ENCODE assay signal across 9 mouse cellular contexts in genomic region chr7:28268576-28268975, GRCm38 (mm10). TPM values are rescaled to one million over a fixed set of nuclear protein-coding genes. Genes with fewer than 3 reads are reported as not detected.
DNase-seq lines count a peak whose midpoint lies in the region; ATAC-seq and TF ChIP-seq lines count a peak whose summit lies in the region.
"Had no signal": no experiment of that assay in that cellular context is flagged by ENCODE, and none has a peak within 500 bp of the region (broad histone marks: within the 10 kb centered on the region; RNA-seq: fewer than 3 reads in every experiment).

No protein-coding gene starts in this region.

- H3K4me3 ChIP-seq in kidney, postnatal 0 days (replicated peaks; ENCODE audit: low read depth, low read length), result peak overlapping the region; percentile 88
- H3K4me3 ChIP-seq in embryonic facial prominence, embryonic 11.5 days (ENCODE audit: low read depth, low read length), result peak overlapping the region; percentile 86
- peak overlapping the region; percentile 90 for H3K4me3 ChIP-seq in hindbrain, embryonic 15.5 days
- peak overlapping the region; percentile 58 for H3K4me3 ChIP-seq in midbrain, embryonic 15.5 days

- 19% methylated on average over 16 of the region's 16 CpGs for WGBS in kidney, postnatal 0 days
- 33% methylated on average over 16 of the region's 16 CpGs for WGBS in embryonic facial prominence, embryonic 11.5 days
- 27% methylated on average over 16 of the region's 16 CpGs for WGBS in hindbrain, embryonic 15.5 days
- WGBS in midbrain, embryonic 15.5 days, result 30% methylated on average over 16 of the region's 16 CpGs

- no peaks in the 10 kb centered on the region for H3K4me1 ChIP-seq in kidney, postnatal 0 days (replicated peaks; ENCODE audit: insufficient read depth, low read length)
- H3K4me1 ChIP-seq in embryonic facial prominence, embryonic 11.5 days (ENCODE audit: control insufficient read depth, insufficient read depth, low read length), result no peaks in the 10 kb centered on the region
- H3K4me1 ChIP-seq in hindbrain, embryonic 15.5 days (replicated peaks), result peaks cover 15% of the 10 kb centered on the region
- peaks cover 19% of the 10 kb centered on the region for H3K4me1 ChIP-seq in midbrain, embryonic 15.5 days

- no peaks in the 10 kb centered on the region for H3K27me3 ChIP-seq in kidney, postnatal 0 days (ENCODE audit: insufficient read depth, low read length)
- H3K27me3 ChIP-seq in embryonic facial prominence, embryonic 11.5 days (ENCODE audit: control insufficient read depth, insufficient read depth, low read length), result no peaks in the 10 kb centered on the region
- H3K27me3 ChIP-seq in hindbrain, embryonic 15.5 days, result peaks cover 5% of the 10 kb centered on the region; the same call in 1 of the 2 replicates
- H3K27me3 ChIP-seq in midbrain, embryonic 15.5 days (replicated peaks), result peaks cover 7% of the 10 kb centered on the region; the same call in 1 of the 2 replicates

- H3K36me3 ChIP-seq in kidney, postnatal 0 days (ENCODE audit: insufficient read depth, low read length), result 0 out of 2 replicates have a peak, but pooled peaks cover 6% of the 10 kb centered on the region
- H3K36me3 ChIP-seq in embryonic facial prominence, embryonic 11.5 days (replicated peaks; ENCODE audit: control insufficient read depth, insufficient read depth, low read depth, low read length), result no peaks in the 10 kb centered on the region
- H3K36me3 ChIP-seq in hindbrain, embryonic 15.5 days, result peaks cover 12% of the 10 kb centered on the region; the same call in 1 of the 2 replicates
- H3K36me3 ChIP-seq in midbrain, embryonic 15.5 days (replicated peaks), result peaks cover 8% of the 10 kb centered on the region; the same call in 1 of the 2 replicates

- DNase-seq in kidney, postnatal 0 days (ENCODE audit: low spot score), result peak; percentile 18
- no peak for DNase-seq in kidney, postnatal 4 days
- no peak for DNase-seq in embryonic facial prominence, embryonic 11.5 days (ENCODE audit: low spot score)
- DNase-seq in adrenal gland, postnatal 14 days, result no peak
- DNase-seq in layer of hippocampus, postnatal 36 days, result no peak

- H3K9me3 ChIP-seq in kidney, postnatal 0 days (replicated peaks; ENCODE audit: low read length), result no peaks in the 10 kb centered on the region
- H3K9me3 ChIP-seq in embryonic facial prominence, embryonic 11.5 days (replicated peaks; ENCODE audit: control insufficient read depth, low read length), result no peaks in the 10 kb centered on the region
- no peaks in the 10 kb centered on the region for H3K9me3 ChIP-seq in hindbrain, embryonic 15.5 days
- no peaks in the 10 kb centered on the region for H3K9me3 ChIP-seq in midbrain, embryonic 15.5 days

- ATAC-seq in kidney, postnatal 0 days (replicated peaks; ENCODE audit: low FRiP score, low read depth), result no peak
- ATAC-seq in embryonic facial prominence, embryonic 11.5 days (replicated peaks; ENCODE audit: insufficient number of reproducible peaks, low FRiP score, low TSS enrichment, low read depth), result no peak
- no peak for ATAC-seq in hindbrain, embryonic 15.5 days (ENCODE audit: low FRiP score, low read depth)
- no peak for ATAC-seq in midbrain, embryonic 15.5 days (replicated peaks)
- ATAC-seq in erythroid progenitor cell, adult 5-6 weeks (replicated peaks; ENCODE audit: low FRiP score, poor library complexity, severe bottlenecking), result no peak

- peak overlapping the region; percentile 88 for H3K27ac ChIP-seq in kidney, postnatal 0 days
- peak overlapping the region; percentile 87; the same call in 1 of the 2 replicates for H3K27ac ChIP-seq in embryonic facial prominence, embryonic 11.5 days (replicated peaks; ENCODE audit: low read depth, low read length)
- peak overlapping the region; percentile 94 for H3K27ac ChIP-seq in hindbrain, embryonic 15.5 days (replicated peaks)
- peak overlapping the region; percentile 93 for H3K27ac ChIP-seq in midbrain, embryonic 15.5 days

- peak overlapping the region; percentile 86 for H3K4me2 ChIP-seq in kidney, postnatal 0 days (ENCODE audit: low read length)
- H3K4me2 ChIP-seq in embryonic facial prominence, embryonic 11.5 days (ENCODE audit: low read depth, low read length), result peak overlapping the region; percentile 43
- H3K4me2 ChIP-seq in hindbrain, embryonic 15.5 days, result peak overlapping the region; percentile 85
- peak overlapping the region; percentile 74 for H3K4me2 ChIP-seq in midbrain, embryonic 15.5 days

- peak overlapping the region; percentile 94 for H3K9ac ChIP-seq in kidney, postnatal 0 days (ENCODE audit: low read depth, low read length)
- peak overlapping the region; percentile 99 for H3K9ac ChIP-seq in embryonic facial prominence, embryonic 11.5 days (replicated peaks; ENCODE audit: low read length)
- H3K9ac ChIP-seq in hindbrain, embryonic 15.5 days, result peak overlapping the region; percentile 98
- peak overlapping the region; percentile 84 for H3K9ac ChIP-seq in midbrain, embryonic 15.5 days

- TF ChIP-seq CTCF in kidney, postnatal 0 days (IDR thresholded peaks at IDR 0.05; ENCODE audit: low read depth), result no peak

RNA-seq across cellular contexts. Expression of gene Eid2, which starts 0.9 kb away (rescaled TPM):
- polyA plus RNA-seq in kidney, postnatal 0 days (2015; fragmentation: Nextera tagmentation; extraction: Ambion mirVana), result 4.5 and 10.9 TPM in 2 replicates
- 10.4 and 19.9 TPM in 2 replicates for polyA plus RNA-seq in embryonic facial prominence, embryonic 11.5 days (2014; fragmentation: Nextera tagmentation; extraction: Ambion mirVana)
- 19.9 and 23.7 TPM in 2 replicates for polyA plus RNA-seq in hindbrain, embryonic 15.5 days (2015; fragmentation: Nextera tagmentation; extraction: Ambion mirVana)
- 16.4 and 21.0 TPM in 2 replicates for polyA plus RNA-seq in midbrain, embryonic 15.5 days (2015; fragmentation: Nextera tagmentation; extraction: Ambion mirVana)
- total RNA-seq in erythroid progenitor cell, adult 5-6 weeks (2015; ENCODE audit: low replicate concordance), result 10.1 TPM in 1 of 2 replicates, not detected in the other
- total RNA-seq in erythroid progenitor cell, adult 5-6 weeks (2017; ENCODE audit: low replicate concordance), result 3.3 TPM in 1 of 2 replicates, not detected in the other
- total RNA-seq in adrenal gland, postnatal 14 days (2021), result 27.4 and 29.8 TPM in 2 replicates
- total RNA-seq in layer of hippocampus, postnatal 36 days (2021), result 10 to 100 TPM; 52.9 to 60.9 TPM

RNA-seq across cellular contexts. Expression of gene Eid2b, which starts 9.0 kb away (rescaled TPM):
- polyA plus RNA-seq in kidney, postnatal 0 days (2015; fragmentation: Nextera tagmentation; extraction: Ambion mirVana), result 13.8 and 15.6 TPM in 2 replicates
- 13.7 and 17.5 TPM in 2 replicates for polyA plus RNA-seq in embryonic facial prominence, embryonic 11.5 days (2014; fragmentation: Nextera tagmentation; extraction: Ambion mirVana)
- 38.4 and 38.7 TPM in 2 replicates for polyA plus RNA-seq in hindbrain, embryonic 15.5 days (2015; fragmentation: Nextera tagmentation; extraction: Ambion mirVana)
- 44.1 and 45.1 TPM in 2 replicates for polyA plus RNA-seq in midbrain, embryonic 15.5 days (2015; fragmentation: Nextera tagmentation; extraction: Ambion mirVana)
- total RNA-seq in erythroid progenitor cell, adult 5-6 weeks (2015; ENCODE audit: low replicate concordance), result 5.4 TPM in 1 of 2 replicates, not detected in the other
- 2.1 TPM in 1 of 2 replicates, not detected in the other for total RNA-seq in erythroid progenitor cell, adult 5-6 weeks (2017; ENCODE audit: low replicate concordance)
- 14.2 and 14.3 TPM in 2 replicates for total RNA-seq in adrenal gland, postnatal 14 days (2021)
- total RNA-seq in layer of hippocampus, postnatal 36 days (2021), result 10 to 100 TPM; 36.5 to 36.8 TPM

RNA-seq across cellular contexts. Expression of gene Selenov, which starts 22.4 kb away (rescaled TPM):
- polyA plus RNA-seq in kidney, postnatal 0 days (2015; fragmentation: Nextera tagmentation; extraction: Ambion mirVana), result 0.14 and 0.26 TPM in 2 replicates
- not detected in 2 replicates for polyA plus RNA-seq in embryonic facial prominence, embryonic 11.5 days (2014; fragmentation: Nextera tagmentation; extraction: Ambion mirVana)
- 0.62 and 1.4 TPM in 2 replicates for polyA plus RNA-seq in hindbrain, embryonic 15.5 days (2015; fragmentation: Nextera tagmentation; extraction: Ambion mirVana)
- 0.92 and 1.3 TPM in 2 replicates for polyA plus RNA-seq in midbrain, embryonic 15.5 days (2015; fragmentation: Nextera tagmentation; extraction: Ambion mirVana)
- not detected in 2 replicates for total RNA-seq in erythroid progenitor cell, adult 5-6 weeks (2015; ENCODE audit: low replicate concordance)
- not detected in 2 replicates for total RNA-seq in erythroid progenitor cell, adult 5-6 weeks (2017; ENCODE audit: low replicate concordance)
- not detected in 2 replicates for total RNA-seq in adrenal gland, postnatal 14 days (2021)
- total RNA-seq in layer of hippocampus, postnatal 36 days (2021), result 1 to 10 TPM in 1 of 2 experiments, under 1 TPM in 1; 0.27 to 1.8 TPM
- total RNA-seq: monocyte, adult 5-6 weeks had no signal

RNA-seq across cellular contexts. Expression of gene Dll3, which starts 33.5 kb away (rescaled TPM):
- polyA plus RNA-seq in kidney, postnatal 0 days (2015; fragmentation: Nextera tagmentation; extraction: Ambion mirVana), result 0.43 and 0.45 TPM in 2 replicates
- 9.9 and 11.8 TPM in 2 replicates for polyA plus RNA-seq in embryonic facial prominence, embryonic 11.5 days (2014; fragmentation: Nextera tagmentation; extraction: Ambion mirVana)
- 18.4 and 26.9 TPM in 2 replicates for polyA plus RNA-seq in hindbrain, embryonic 15.5 days (2015; fragmentation: Nextera tagmentation; extraction: Ambion mirVana)
- polyA plus RNA-seq in midbrain, embryonic 15.5 days (2015; fragmentation: Nextera tagmentation; extraction: Ambion mirVana), result 22.6 and 23.1 TPM in 2 replicates
- not detected in 2 replicates for total RNA-seq in erythroid progenitor cell, adult 5-6 weeks (2015; ENCODE audit: low replicate concordance)
- not detected in 2 replicates for total RNA-seq in erythroid progenitor cell, adult 5-6 weeks (2017; ENCODE audit: low replicate concordance)
- 0.41 and 0.56 TPM in 2 replicates for total RNA-seq in adrenal gland, postnatal 14 days (2021)
- total RNA-seq in layer of hippocampus, postnatal 36 days (2021), result 1 to 10 TPM; 2.1 to 2.8 TPM
- total RNA-seq: monocyte, adult 5-6 weeks had no signal

RNA-seq across cellular contexts. Expression of gene Timm50, which starts 43.3 kb away (rescaled TPM):
- polyA plus RNA-seq in kidney, postnatal 0 days (2015; fragmentation: Nextera tagmentation; extraction: Ambion mirVana), result 117 and 122 TPM in 2 replicates
- polyA plus RNA-seq in embryonic facial prominence, embryonic 11.5 days (2014; fragmentation: Nextera tagmentation; extraction: Ambion mirVana), result 172 and 177 TPM in 2 replicates
- 129 and 131 TPM in 2 replicates for polyA plus RNA-seq in hindbrain, embryonic 15.5 days (2015; fragmentation: Nextera tagmentation; extraction: Ambion mirVana)
- 129 and 136 TPM in 2 replicates for polyA plus RNA-seq in midbrain, embryonic 15.5 days (2015; fragmentation: Nextera tagmentation; extraction: Ambion mirVana)
- 15.9 and 16.3 TPM in 2 replicates for total RNA-seq in erythroid progenitor cell, adult 5-6 weeks (2015; ENCODE audit: low replicate concordance)
- total RNA-seq in erythroid progenitor cell, adult 5-6 weeks (2017; ENCODE audit: low replicate concordance), result 7.8 and 12.7 TPM in 2 replicates
- 94.7 and 100 TPM in 2 replicates for total RNA-seq in adrenal gland, postnatal 14 days (2021)
- total RNA-seq in layer of hippocampus, postnatal 36 days (2021), result 10 to 100 TPM; 41.1 to 42.1 TPM
